In the genomic region with DNA sequence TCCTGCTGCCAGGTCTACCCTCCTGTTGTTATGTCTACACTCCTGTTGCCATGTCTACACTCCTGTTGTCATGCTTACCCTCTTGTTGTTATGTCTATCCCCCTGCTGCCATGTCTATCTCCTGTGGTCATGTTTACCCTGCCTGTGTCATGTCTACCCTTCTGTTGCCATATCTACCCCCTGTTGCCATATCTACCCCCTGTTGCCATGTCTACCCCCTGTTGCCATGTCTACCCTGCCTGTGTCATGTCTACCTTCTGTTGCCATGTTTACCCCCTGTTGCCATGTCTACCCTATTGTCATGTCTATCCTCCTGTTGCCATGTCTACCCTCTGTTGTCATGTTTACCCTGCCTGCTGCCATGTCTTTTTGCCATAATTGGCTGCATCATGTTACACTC, we compare ENCODE assay signal across 15 mouse cellular contexts.
DNase-seq lines count a peak whose midpoint lies in the region; ATAC-seq and TF ChIP-seq lines count a peak whose summit lies in the region.
"Had no signal": no experiment of that assay in that cellular context is flagged by ENCODE, and none has a peak within 500 bp of the region (broad histone marks: within the 10 kb centered on the region; RNA-seq: fewer than 3 reads in every experiment).

No protein-coding gene starts in this region.

- no peaks in the 10 kb centered on the region for H3K36me3 ChIP-seq in heart, embryonic 11.5 days (ENCODE audit: control insufficient read depth, insufficient read depth, low read length)
- H3K36me3 ChIP-seq in lung, postnatal 0 days (ENCODE audit: insufficient read depth, low read length), result no peaks in the 10 kb centered on the region
- H3K36me3 ChIP-seq: embryonic facial prominence, embryonic 10.5 days; midbrain, embryonic 15.5 days had no signal

- H3K27me3 ChIP-seq in heart, embryonic 11.5 days (ENCODE audit: control insufficient read depth, insufficient read depth, low read length), result no peaks in the 10 kb centered on the region
- no peaks in the 10 kb centered on the region for H3K27me3 ChIP-seq in lung, postnatal 0 days (replicated peaks; ENCODE audit: insufficient read depth, low read length)
- H3K27me3 ChIP-seq: midbrain, embryonic 15.5 days had no signal

- H3K9me3 ChIP-seq in heart, embryonic 11.5 days (replicated peaks; ENCODE audit: control insufficient read depth, low read length), result no peaks in the 10 kb centered on the region
- no peaks in the 10 kb centered on the region for H3K9me3 ChIP-seq in lung, postnatal 0 days (ENCODE audit: low read length)
- H3K9me3 ChIP-seq: embryonic facial prominence, embryonic 10.5 days; midbrain, embryonic 15.5 days had no signal

- no peak for ATAC-seq in heart, embryonic 11.5 days (replicated peaks; ENCODE audit: insufficient number of reproducible peaks, low FRiP score, low TSS enrichment)
- ATAC-seq in lung, postnatal 0 days, result peak; percentile 43
- ATAC-seq: activated CD4-positive, CD25-positive, alpha-beta regulatory T cell, adult 4 months; midbrain, embryonic 15.5 days had no signal

- no peak overlapping the region for H3K4me3 ChIP-seq in heart, embryonic 11.5 days (ENCODE audit: low read depth, low read length)
- no peak overlapping the region for H3K4me3 ChIP-seq in lung, postnatal 0 days (ENCODE audit: low read depth, low read length)
- H3K4me3 ChIP-seq: embryonic facial prominence, embryonic 10.5 days; erythroblast, embryonic 14.5 days; midbrain, embryonic 15.5 days had no signal

- TF ChIP-seq CTCF in lung, postnatal 0 days (IDR thresholded peaks at IDR 0.05), result no peak

- H3K4me2 ChIP-seq in heart, embryonic 11.5 days, result no peak overlapping the region
- H3K4me2 ChIP-seq in lung, postnatal 0 days (replicated peaks; ENCODE audit: low read depth, low read length), result no peak overlapping the region
- H3K4me2 ChIP-seq: midbrain, embryonic 15.5 days had no signal

- H3K27ac ChIP-seq in heart, embryonic 11.5 days (ENCODE audit: low read depth, low read length), result no peak overlapping the region
- H3K27ac ChIP-seq in lung, postnatal 0 days (ENCODE audit: low read length), result no peak overlapping the region
- H3K27ac ChIP-seq: embryonic facial prominence, embryonic 10.5 days; macrophage; midbrain, embryonic 15.5 days had no signal

- no peaks in the 10 kb centered on the region for H3K4me1 ChIP-seq in heart, embryonic 11.5 days (ENCODE audit: control insufficient read depth, insufficient read depth, low read length)
- H3K4me1 ChIP-seq in lung, postnatal 0 days (ENCODE audit: insufficient read depth, low read depth, low read length), result no peaks in the 10 kb centered on the region
- H3K4me1 ChIP-seq: midbrain, embryonic 15.5 days had no signal

- DNase-seq in heart, adult 11 months, result peak; percentile 92
- DNase-seq in lung, postnatal 0 days (ENCODE audit: low spot score), result no peak
- no peak for DNase-seq in lung, postnatal 14 days
- DNase-seq in B cell, adult 2 months, result peak; percentile 38 to 56
- peak; percentile 5 for DNase-seq in T-cell, adult 2 months (ENCODE audit: low spot score)
- no peak for DNase-seq in spleen, adult 18-20 months
- DNase-seq: cerebellum, adult 11 months; cerebellum, postnatal 25 days; kidney, adult 9 months had no signal

- TF ChIP-seq EP300 in lung, postnatal 0 days (IDR thresholded peaks at IDR 0.05), result no peak

- no peak overlapping the region for H3K9ac ChIP-seq in heart, embryonic 11.5 days (ENCODE audit: low read depth, low read length)
- H3K9ac ChIP-seq in lung, postnatal 0 days (replicated peaks; ENCODE audit: low read depth), result no peak overlapping the region
- H3K9ac ChIP-seq: midbrain, embryonic 15.5 days had no signal

Comparison
In these comparisons a context has a peak if more than half of its experiments do, and no peak if none do; other contexts are left out.
1. DNase-seq: peak in heart, adult 11 months (single experiment), B cell, adult 2 months (2 of 2) and T-cell, adult 2 months (single experiment); none in lung, postnatal 0 days (single experiment), lung, postnatal 14 days (single experiment) and spleen, adult 18-20 months (0 of 2).